Mouse (Mus musculus): Measurements from ENCODE around the gene Commd6. TPM values are rescaled to one million over a fixed set of nuclear protein-coding genes. Genes with fewer than 3 reads are reported as not detected.

Gene Commd6
- polyA plus RNA-seq, 1 experiment = 38.7 TPM

DNA sequence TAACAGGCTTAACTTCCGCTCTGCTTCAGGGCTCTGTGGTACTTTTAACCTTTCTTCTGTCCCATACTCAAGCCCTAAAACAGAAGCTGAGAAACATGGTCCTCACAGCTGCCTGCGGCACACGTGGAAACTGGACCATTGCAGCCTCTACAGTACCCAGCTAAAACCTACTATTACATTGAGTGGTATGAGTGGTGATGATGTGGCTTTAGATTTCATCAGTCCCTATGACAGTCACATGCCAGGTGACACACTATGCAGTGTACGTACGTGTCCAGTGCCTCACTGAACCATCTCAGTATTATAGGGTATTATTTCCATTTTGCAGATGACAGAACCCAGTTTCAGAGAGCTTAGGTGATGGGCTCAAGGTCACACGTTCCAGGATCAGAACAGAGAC is 3.1 kb downstream of the Commd6 start:
- no peaks in the 10 kb centered on the region for H3K27me3 ChIP-seq (ENCODE audit: control insufficient read depth, insufficient read depth, insufficient read length)
- H3K79me3 ChIP-seq (ENCODE audit: low read depth) = peaks cover 9% of the 10 kb centered on the region
- no peak for TF ChIP-seq MYOD1 (IDR thresholded peaks at IDR 0.05; ENCODE audit: control insufficient read depth, insufficient read length, low read depth)
- H3K79me2 ChIP-seq (ENCODE audit: control insufficient read depth, insufficient read depth) = peaks cover 14% of the 10 kb centered on the region
- H3ac ChIP-seq (ENCODE audit: control insufficient read depth, insufficient read length, low read depth) = no peak overlapping the region
- H3K4me3 ChIP-seq (ENCODE audit: insufficient read depth, poor library complexity, severe bottlenecking) = no peak overlapping the region
- peaks cover 28% of the 10 kb centered on the region for H3K36me3 ChIP-seq (ENCODE audit: control insufficient read depth, insufficient read depth)

DNA sequence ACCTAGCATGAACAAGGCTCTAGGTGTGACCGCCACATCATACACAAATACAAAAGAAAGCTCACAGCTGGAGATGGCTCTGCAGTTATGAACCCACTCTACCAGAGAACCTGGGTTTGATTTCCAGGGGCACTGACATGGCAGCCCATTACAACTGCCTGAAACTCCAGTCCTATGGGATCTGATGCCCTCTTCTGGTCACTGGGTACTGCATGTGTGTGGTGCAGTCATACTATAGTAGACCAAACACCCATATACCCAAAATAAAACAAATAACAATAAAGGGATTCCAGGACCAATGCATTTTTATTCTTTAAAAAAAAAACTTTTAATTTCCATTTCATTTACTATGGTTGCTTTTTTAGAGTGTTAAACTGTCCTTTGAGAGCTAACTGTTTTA is 4.7 kb downstream of the Commd6 start:
- Histone ChIP-seq H3K36me3 (ENCODE audit: control insufficient read depth, insufficient read depth) (peaks cover 28% of the 10 kb centered on the region), H3K27me3 (ENCODE audit: control insufficient read depth, insufficient read depth, insufficient read length) (no peaks in the 10 kb centered on the region), H3K79me3 (ENCODE audit: low read depth) (peaks cover 9% of the 10 kb centered on the region), H3ac (ENCODE audit: control insufficient read depth, insufficient read length, low read depth) (no peak overlapping the region), H3K79me2 (ENCODE audit: control insufficient read depth, insufficient read depth) (peaks cover 14% of the 10 kb centered on the region), H3K4me3 (ENCODE audit: insufficient read depth, poor library complexity, severe bottlenecking) (no peak overlapping the region)
- no peak for TF ChIP-seq CTCF (IDR thresholded peaks at IDR 0.05; ENCODE audit: control insufficient read depth, insufficient read depth, insufficient read length)
- no peak for TF ChIP-seq CEBPB (IDR thresholded peaks at IDR 0.05; ENCODE audit: low read depth)
- TF ChIP-seq MYOD1 (IDR thresholded peaks at IDR 0.05; ENCODE audit: control insufficient read depth, insufficient read length, low read depth) = no peak
- TF ChIP-seq FOSL1 (IDR thresholded peaks at IDR 0.05; ENCODE audit: insufficient read depth, low read length, poor library complexity, severe bottlenecking) = no peak
- TF ChIP-seq MAX (IDR thresholded peaks at IDR 0.05) = no peak
- no peak for TF ChIP-seq MYOG (IDR thresholded peaks at IDR 0.05; ENCODE audit: control insufficient read depth, extremely low read depth, insufficient read length)

DNA sequence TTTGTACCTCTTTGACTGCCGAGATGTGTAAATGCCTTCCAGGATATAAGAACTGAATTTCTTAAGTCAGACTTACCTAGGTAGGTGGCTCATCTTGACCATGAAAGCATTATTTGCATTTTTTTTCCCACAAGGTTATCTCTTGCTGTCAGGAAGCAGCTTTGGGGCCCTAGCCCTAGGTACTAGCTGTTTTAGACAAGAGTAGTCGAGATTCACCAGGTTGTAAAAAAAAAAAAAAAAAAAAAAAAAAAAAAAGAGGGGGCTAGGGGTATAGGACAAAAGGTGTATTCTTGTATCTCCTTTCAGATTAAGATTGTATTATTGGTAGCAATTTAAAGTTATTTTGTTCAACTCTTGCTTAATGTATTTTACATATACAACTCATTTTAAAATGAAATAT is 9.9 kb downstream of the Commd6 start:
- H3K79me3 ChIP-seq (ENCODE audit: low read depth) = no peaks in the 10 kb centered on the region
- H3K36me3 ChIP-seq (ENCODE audit: control insufficient read depth, insufficient read depth) = peaks cover 24% of the 10 kb centered on the region
- H3ac ChIP-seq (ENCODE audit: control insufficient read depth, insufficient read length, low read depth) = no peak overlapping the region
- no peak for TF ChIP-seq CEBPB (IDR thresholded peaks at IDR 0.05; ENCODE audit: low read depth)
- H3K79me2 ChIP-seq (ENCODE audit: control insufficient read depth, insufficient read depth) = no peaks in the 10 kb centered on the region
- no peaks in the 10 kb centered on the region for H3K27me3 ChIP-seq (ENCODE audit: control insufficient read depth, insufficient read depth, insufficient read length)
- H3K4me3 ChIP-seq (ENCODE audit: insufficient read depth, poor library complexity, severe bottlenecking) = no peak overlapping the region

DNA sequence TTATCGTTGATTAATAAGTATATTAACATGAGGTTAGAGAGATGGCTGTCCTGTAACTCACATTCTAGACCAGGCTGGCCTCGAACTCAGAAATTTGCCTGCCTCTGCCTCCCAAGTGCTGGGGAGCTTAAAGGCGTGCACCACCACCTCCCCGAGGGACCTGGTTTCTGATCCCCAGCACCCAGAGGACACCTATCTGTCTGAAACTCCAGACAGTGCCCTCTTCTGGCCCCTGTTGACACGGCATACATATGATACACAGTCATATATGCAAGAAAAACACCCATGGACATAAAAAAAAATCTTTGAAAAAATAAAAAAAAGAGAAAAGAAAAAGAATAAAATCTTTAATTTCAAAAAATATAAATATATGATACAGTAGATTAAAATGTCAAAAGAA is 22.8 kb downstream of the Commd6 start:
- peaks cover 6% of the 10 kb centered on the region for H3K27me3 ChIP-seq (ENCODE audit: control insufficient read depth, insufficient read depth, insufficient read length)
- TF ChIP-seq FOSL1 (IDR thresholded peaks at IDR 0.05; ENCODE audit: insufficient read depth, low read length, poor library complexity, severe bottlenecking) (no peak), CEBPB (IDR thresholded peaks at IDR 0.05; ENCODE audit: low read depth) (no peak), USF1 (IDR thresholded peaks at IDR 0.05; ENCODE audit: low read depth) (no peak), MYOD1 (IDR thresholded peaks at IDR 0.05; ENCODE audit: control insufficient read depth, insufficient read length, low read depth) (no peak), MAX (IDR thresholded peaks at IDR 0.05) (no peak)
- H3ac ChIP-seq (ENCODE audit: control insufficient read depth, insufficient read length, low read depth) = no peak overlapping the region
- H3K79me3 ChIP-seq (ENCODE audit: low read depth) = no peaks in the 10 kb centered on the region
- no peak overlapping the region for H3K4me3 ChIP-seq (ENCODE audit: insufficient read depth, poor library complexity, severe bottlenecking)
- no peaks in the 10 kb centered on the region for H3K79me2 ChIP-seq (ENCODE audit: control insufficient read depth, insufficient read depth)
- no peaks in the 10 kb centered on the region for H3K36me3 ChIP-seq (ENCODE audit: control insufficient read depth, insufficient read depth)

DNA sequence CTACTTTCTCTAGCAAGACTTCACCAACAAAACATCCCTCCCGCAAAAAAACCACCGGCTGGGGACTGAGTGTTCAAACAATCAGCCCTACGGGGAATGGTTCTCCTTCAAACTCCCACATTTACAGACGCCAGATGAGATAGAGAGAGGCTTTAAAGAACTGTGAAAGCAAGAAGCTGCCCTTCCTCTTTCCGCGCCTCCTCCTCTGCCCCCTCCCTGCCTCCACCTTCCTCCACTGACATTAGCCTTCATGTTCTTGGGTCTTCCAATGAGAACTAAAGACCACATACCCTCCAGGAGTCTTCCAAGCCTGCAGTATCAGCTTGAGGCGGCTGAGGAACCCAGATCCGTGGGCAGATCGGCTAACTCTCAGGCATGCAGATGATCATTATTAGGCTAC is 24.3 kb downstream of the Commd6 start:
- Histone ChIP-seq H3ac (ENCODE audit: control insufficient read depth, insufficient read length, low read depth) (no peak overlapping the region), H3K27me3 (ENCODE audit: control insufficient read depth, insufficient read depth, insufficient read length) (no peaks in the 10 kb centered on the region), H3K79me2 (ENCODE audit: control insufficient read depth, insufficient read depth) (no peaks in the 10 kb centered on the region), H3K36me3 (ENCODE audit: control insufficient read depth, insufficient read depth) (no peaks in the 10 kb centered on the region), H3K79me3 (ENCODE audit: low read depth) (no peaks in the 10 kb centered on the region), H3K4me3 (ENCODE audit: insufficient read depth, poor library complexity, severe bottlenecking) (no peak overlapping the region)
- TF ChIP-seq MAX (IDR thresholded peaks at IDR 0.05) (no peak), CTCF (IDR thresholded peaks at IDR 0.05; ENCODE audit: control insufficient read depth, insufficient read depth, insufficient read length) (no peak), USF1 (IDR thresholded peaks at IDR 0.05; ENCODE audit: low read depth) (no peak), FOSL1 (IDR thresholded peaks at IDR 0.05; ENCODE audit: insufficient read depth, low read length, poor library complexity, severe bottlenecking) (no peak), MYOG (IDR thresholded peaks at IDR 0.05; ENCODE audit: control insufficient read depth, extremely low read depth, insufficient read length) (no peak), MYOD1 (IDR thresholded peaks at IDR 0.05; ENCODE audit: control insufficient read depth, insufficient read length, low read depth) (no peak), CEBPB (IDR thresholded peaks at IDR 0.05; ENCODE audit: low read depth) (no peak)

DNA sequence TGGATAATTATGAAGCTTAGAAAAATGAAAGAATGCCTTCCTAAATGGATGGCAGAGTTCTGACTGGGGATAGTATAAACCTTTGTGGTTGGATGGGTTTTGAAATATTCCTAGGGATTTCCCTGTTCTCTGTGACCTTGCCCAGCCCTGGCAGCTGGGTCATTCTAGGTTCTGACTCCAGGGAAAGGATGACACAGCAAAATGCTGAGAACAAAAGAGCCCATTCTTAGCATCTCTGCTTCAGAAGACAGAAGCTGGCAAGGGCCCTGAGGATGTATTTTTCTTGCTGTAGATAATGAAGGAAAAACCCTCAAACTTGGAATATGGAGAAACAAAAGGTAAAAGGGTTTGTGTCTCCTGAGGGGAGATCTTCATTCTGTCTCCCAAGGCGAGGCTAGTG is 27.3 kb downstream of the Commd6 start:
- Histone ChIP-seq H3K4me3 (ENCODE audit: insufficient read depth, poor library complexity, severe bottlenecking) (no peak overlapping the region), H3K36me3 (ENCODE audit: control insufficient read depth, insufficient read depth) (no peaks in the 10 kb centered on the region), H3K27me3 (ENCODE audit: control insufficient read depth, insufficient read depth, insufficient read length) (no peaks in the 10 kb centered on the region), H3ac (ENCODE audit: control insufficient read depth, insufficient read length, low read depth) (no peak overlapping the region), H3K79me3 (ENCODE audit: low read depth) (no peaks in the 10 kb centered on the region), H3K79me2 (ENCODE audit: control insufficient read depth, insufficient read depth) (no peaks in the 10 kb centered on the region)
- TF ChIP-seq FOSL1 (IDR thresholded peaks at IDR 0.05; ENCODE audit: insufficient read depth, low read length, poor library complexity, severe bottlenecking) (no peak), MAX (IDR thresholded peaks at IDR 0.05) (no peak), MYOD1 (IDR thresholded peaks at IDR 0.05; ENCODE audit: control insufficient read depth, insufficient read length, low read depth) (no peak), MYOG (IDR thresholded peaks at IDR 0.05; ENCODE audit: control insufficient read depth, extremely low read depth, insufficient read length) (no peak), CTCF (IDR thresholded peaks at IDR 0.05; ENCODE audit: control insufficient read depth, insufficient read depth, insufficient read length) (no peak), USF1 (IDR thresholded peaks at IDR 0.05; ENCODE audit: low read depth) (no peak), CEBPB (IDR thresholded peaks at IDR 0.05; ENCODE audit: low read depth) (no peak)

All from C2C12 (cell line).